Mouse (Mus musculus) forebrain, embryonic 16.5 days (tissue): ENCODE measurements around the gene Cd82. TPM values are rescaled to one million over a fixed set of nuclear protein-coding genes. Genes with fewer than 3 reads are reported as not detected.

Experiments used
- ATAC-seq: fragments of 200-750 bp; cut with Nextera tagmentation; 2 replicates; pipeline ENCODE4 v1.8.0; 2017; ENCODE audit warnings: mild to moderate bottlenecking, moderate library complexity
- H3K27ac ChIP-seq: fragments of 300-500 bp; sonication (generic); 2 replicates; pipeline ENCODE4 v1.5.1; 2014; ENCODE audit warnings: low read length, control low read depth
- H3K27me3 ChIP-seq: fragments of 300-500 bp; sonication (generic); replicated peaks from 2 replicates; pipeline ENCODE4 v1.6.1; 2014; ENCODE audit warnings: low read length; ENCODE audit not compliant: control insufficient read depth, insufficient read depth
- H3K36me3 ChIP-seq: fragments of 300-500 bp; sonication (generic); 2 replicates; pipeline ENCODE4 v1.6.1; 2014; ENCODE audit not compliant: control insufficient read depth, insufficient read depth
- H3K4me1 ChIP-seq: fragments of 300-500 bp; sonication (generic); replicated peaks from 2 replicates; pipeline ENCODE4 v1.6.1; 2014; ENCODE audit warnings: low read length; ENCODE audit not compliant: control insufficient read depth, insufficient read depth
- H3K4me2 ChIP-seq: fragments of 300-500 bp; sonication (generic); 2 replicates; pipeline ENCODE4 v1.6.1; 2014; ENCODE audit warnings: mild to moderate bottlenecking, low read length, control low read depth
- H3K4me3 ChIP-seq: fragments of 300-500 bp; sonication (generic); replicated peaks from 2 replicates; pipeline ENCODE4 v1.5.1; 2014; ENCODE audit warnings: mild to moderate bottlenecking, low read length, control low read depth
- H3K9ac ChIP-seq: fragments of 300-500 bp; sonication (generic); replicated peaks from 2 replicates; pipeline ENCODE4 v1.6.1; 2014; ENCODE audit warnings: low read depth, low read length, control low read depth
- H3K9me3 ChIP-seq: fragments of 300-500 bp; sonication (generic); 2 replicates; pipeline ENCODE4 v1.6.1; 2016; ENCODE audit warnings: low read length; ENCODE audit not compliant: control insufficient read depth
- WGBS: fragments of 180-500 bp; shearing (Covaris S2); extraction: QIAGEN DNeasy Blood & Tissue Kit; methylation state at CpG from one replicate; pipeline ENCODE4 v1.1.7; 2014; 5-methylcytosine and 5-hydroxymethylcytosine counted together
- polyA plus RNA-seq: library from polyadenylated mRNA; unstranded; fragments of >200 nt; fragmentation: Nextera tagmentation; extraction: Ambion mirVana; gene quantifications from 2 replicates; pipeline ENCODE4 v1.2.1, GENCODE M21; 2015

The Cd82 gene
- polyA plus RNA-seq, 1 experiment from 2014 or later = 18.3 TPM

DNA sequence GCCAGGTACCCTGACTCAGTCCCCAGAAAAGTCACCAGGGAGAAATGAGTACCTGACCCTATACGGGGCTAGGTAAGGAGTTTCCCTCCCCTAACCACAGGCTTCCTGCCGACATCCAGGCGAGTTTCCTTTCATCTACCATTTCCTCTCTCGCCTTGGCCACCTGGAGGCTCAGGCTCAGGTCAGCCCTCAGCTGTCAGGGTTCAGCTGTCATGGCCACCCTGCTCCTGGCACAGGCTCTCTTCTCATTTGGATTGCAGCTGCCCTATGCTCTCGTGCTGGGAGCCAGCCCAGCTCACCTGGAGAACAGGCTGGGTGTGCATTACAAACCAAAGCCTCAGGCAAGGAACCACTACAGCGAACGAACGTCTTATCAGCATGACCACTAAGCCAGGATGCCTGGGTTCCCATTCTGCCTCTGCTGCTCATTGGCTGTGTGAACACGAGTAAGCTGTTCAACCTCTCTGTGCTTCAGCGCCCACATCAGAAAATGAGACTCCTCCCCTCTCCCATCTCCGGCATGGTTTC is 34.9 kb downstream of the Cd82 start:
- 70% methylated on average over 11 of the region's 11 CpGs for WGBS
- Histone ChIP-seq H3K9ac (no peak overlapping the region), H3K27ac (no peak overlapping the region), H3K4me2 (no peak overlapping the region), H3K9me3 (no peaks in the 10 kb centered on the region), H3K4me3 (no peak overlapping the region), H3K27me3 (no peaks in the 10 kb centered on the region), H3K4me1 (no peaks in the 10 kb centered on the region; the same call in 1 of the 2 replicates), H3K36me3 (no peaks in the 10 kb centered on the region)
- no peak for ATAC-seq

GRCm38 (mm10) chr2:93427000-93427715 is 35.8 kb downstream of the Cd82 start:
- H3K4me1 ChIP-seq = no peaks in the 10 kb centered on the region
- no peaks in the 10 kb centered on the region for H3K9me3 ChIP-seq
- no peak overlapping the region for H3K4me3 ChIP-seq
- 61% methylated on average over 8 of the region's 8 CpGs for WGBS
- no peak for ATAC-seq
- no peaks in the 10 kb centered on the region for H3K27me3 ChIP-seq
- H3K9ac ChIP-seq = no peak overlapping the region
- H3K36me3 ChIP-seq = no peaks in the 10 kb centered on the region
- no peak overlapping the region for H3K4me2 ChIP-seq
- H3K27ac ChIP-seq = no peak overlapping the region

GRCm38 (mm10) chr2:93425810-93426209 is 37.1 kb downstream of the Cd82 start:
- H3K4me2 ChIP-seq = no peak overlapping the region
- H3K36me3 ChIP-seq = no peaks in the 10 kb centered on the region
- ATAC-seq = no peak
- H3K4me3 ChIP-seq = no peak overlapping the region
- no peak overlapping the region for H3K27ac ChIP-seq
- no peaks in the 10 kb centered on the region for H3K27me3 ChIP-seq
- 58% methylated on average over 4 of the region's 4 CpGs for WGBS
- no peaks in the 10 kb centered on the region for H3K4me1 ChIP-seq
- no peak overlapping the region for H3K9ac ChIP-seq
- no peaks in the 10 kb centered on the region for H3K9me3 ChIP-seq

GRCm38 (mm10) chr2:93424307-93424984 is 38.5 kb downstream of the Cd82 start:
- no peak for ATAC-seq
- no peaks in the 10 kb centered on the region for H3K9me3 ChIP-seq
- no peak overlapping the region for H3K4me2 ChIP-seq
- H3K27ac ChIP-seq = no peak overlapping the region
- H3K27me3 ChIP-seq = no peaks in the 10 kb centered on the region
- H3K4me3 ChIP-seq = no peak overlapping the region
- no peaks in the 10 kb centered on the region for H3K36me3 ChIP-seq
- H3K4me1 ChIP-seq = no peaks in the 10 kb centered on the region
- no peak overlapping the region for H3K9ac ChIP-seq
- 91% methylated on average over 9 of the region's 9 CpGs for WGBS

GRCm38 (mm10) chr2:93421320-93421719 is 41.6 kb downstream of the Cd82 start:
- WGBS = 29% methylated on average over 7 of the region's 7 CpGs
- H3K27ac ChIP-seq = no peak overlapping the region
- no peak overlapping the region for H3K4me3 ChIP-seq
- no peaks in the 10 kb centered on the region for H3K27me3 ChIP-seq
- no peak overlapping the region for H3K9ac ChIP-seq
- H3K36me3 ChIP-seq = no peaks in the 10 kb centered on the region
- no peak overlapping the region for H3K4me2 ChIP-seq
- no peaks in the 10 kb centered on the region for H3K9me3 ChIP-seq
- H3K4me1 ChIP-seq = no peaks in the 10 kb centered on the region
- no peak for ATAC-seq

- no peak for ATAC-seq
- H3K4me1 ChIP-seq = no peaks in the 10 kb centered on the region
- H3K4me2 ChIP-seq = no peak overlapping the region
- WGBS = 86% methylated on average over 12 of the region's 12 CpGs
- no peaks in the 10 kb centered on the region for H3K27me3 ChIP-seq
- no peak overlapping the region for H3K9ac ChIP-seq
- H3K27ac ChIP-seq = no peak overlapping the region
- no peaks in the 10 kb centered on the region for H3K9me3 ChIP-seq
- H3K4me3 ChIP-seq = no peak overlapping the region
- no peaks in the 10 kb centered on the region for H3K36me3 ChIP-seq
Measured at GRCm38 (mm10) chr2:93419971-93420370, 43.0 kb downstream of the Cd82 start.

GRCm38 (mm10) chr2:93418396-93418795 is 44.5 kb downstream of the Cd82 start:
- no peaks in the 10 kb centered on the region for H3K4me1 ChIP-seq
- no peak overlapping the region for H3K4me3 ChIP-seq
- peak; percentile 68 for ATAC-seq
- no peak overlapping the region for H3K4me2 ChIP-seq
- no peaks in the 10 kb centered on the region for H3K9me3 ChIP-seq
- H3K27me3 ChIP-seq = no peaks in the 10 kb centered on the region
- 11% methylated on average over 8 of the region's 8 CpGs for WGBS
- no peaks in the 10 kb centered on the region for H3K36me3 ChIP-seq
- no peak overlapping the region for H3K27ac ChIP-seq
- H3K9ac ChIP-seq = no peak overlapping the region

DNA sequence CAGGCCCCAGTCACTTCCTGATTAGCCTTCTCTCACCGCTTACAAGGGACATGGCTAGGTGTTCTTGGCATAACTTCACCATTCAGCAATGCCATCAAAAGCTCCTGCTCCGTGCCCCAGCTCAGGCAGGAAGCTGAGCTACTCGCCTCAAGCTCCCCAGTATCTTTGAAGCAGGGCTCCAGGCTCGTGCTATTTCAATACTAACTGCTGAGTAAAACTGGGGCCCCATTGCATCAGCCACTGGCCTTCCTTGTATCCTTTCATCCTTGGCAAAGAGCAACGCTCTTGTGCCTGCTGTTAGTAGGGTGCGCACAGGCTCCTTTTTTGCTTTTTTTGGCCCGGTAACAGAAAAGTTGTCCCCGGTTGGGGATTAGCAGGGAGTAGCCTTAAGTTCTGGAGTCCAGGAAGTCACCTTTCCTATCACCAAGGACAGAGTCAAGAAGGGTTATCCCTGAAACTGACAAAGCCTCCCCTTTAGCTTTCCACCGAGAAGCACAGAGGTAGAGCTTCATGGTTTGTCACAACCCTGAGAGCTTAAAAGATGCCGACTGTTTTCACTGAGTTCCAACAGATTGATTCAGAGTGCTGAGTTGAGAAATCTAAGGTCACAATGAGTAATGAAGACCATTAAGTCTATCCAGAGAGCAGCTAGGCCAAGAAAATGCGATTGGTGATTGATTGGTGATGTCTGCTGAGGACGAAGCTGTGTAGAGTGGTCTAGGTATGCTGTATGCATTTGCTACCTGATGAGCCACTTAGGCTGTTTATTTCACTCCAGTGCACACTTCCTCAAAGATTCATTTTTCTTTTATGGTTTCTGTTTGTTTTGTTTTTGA is 45.8 kb downstream of the Cd82 start:
- no peak overlapping the region for H3K4me2 ChIP-seq
- no peak for ATAC-seq
- 85% methylated on average over 12 of the region's 12 CpGs for WGBS
- H3K9ac ChIP-seq = no peak overlapping the region
- no peak overlapping the region for H3K4me3 ChIP-seq
- H3K9me3 ChIP-seq = no peaks in the 10 kb centered on the region
- H3K27me3 ChIP-seq = no peaks in the 10 kb centered on the region
- peaks cover 3% of the 10 kb centered on the region for H3K4me1 ChIP-seq
- H3K36me3 ChIP-seq = no peaks in the 10 kb centered on the region
- H3K27ac ChIP-seq = no peak overlapping the region

DNA sequence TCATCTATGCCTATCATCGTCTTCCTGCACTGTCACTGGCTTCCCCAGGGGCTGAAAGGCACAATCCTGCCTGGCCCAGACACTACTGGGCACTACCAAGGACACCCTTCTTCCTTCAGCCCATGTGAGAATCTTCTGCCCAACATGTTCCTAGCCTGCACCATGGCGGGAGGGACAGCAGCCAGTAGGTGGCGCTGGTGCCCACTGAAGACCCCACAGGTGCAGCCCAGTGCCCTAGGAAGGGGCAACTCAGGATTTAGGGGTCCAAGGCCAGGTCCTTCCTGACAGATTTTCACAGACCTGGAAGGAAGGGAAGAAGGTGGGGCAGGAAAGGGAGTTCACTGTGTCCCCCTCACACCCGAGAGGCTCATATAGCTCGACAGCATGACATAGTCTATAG is 47.7 kb downstream of the Cd82 start:
- no peak for ATAC-seq

More for the DNA sequence above, 47.7 kb downstream of the Cd82 start:
- H3K36me3 ChIP-seq = no peaks in the 10 kb centered on the region
- 37% methylated on average over 5 of the region's 5 CpGs for WGBS
- H3K4me3 ChIP-seq = no peak overlapping the region
- no peak overlapping the region for H3K27ac ChIP-seq
- peaks cover 15% of the 10 kb centered on the region for H3K4me1 ChIP-seq
- no peak overlapping the region for H3K4me2 ChIP-seq
- H3K27me3 ChIP-seq = no peaks in the 10 kb centered on the region
- no peak overlapping the region for H3K9ac ChIP-seq
- no peaks in the 10 kb centered on the region for H3K9me3 ChIP-seq
